ENCODE assay signal across 8 mouse cellular contexts in the genomic region with DNA sequence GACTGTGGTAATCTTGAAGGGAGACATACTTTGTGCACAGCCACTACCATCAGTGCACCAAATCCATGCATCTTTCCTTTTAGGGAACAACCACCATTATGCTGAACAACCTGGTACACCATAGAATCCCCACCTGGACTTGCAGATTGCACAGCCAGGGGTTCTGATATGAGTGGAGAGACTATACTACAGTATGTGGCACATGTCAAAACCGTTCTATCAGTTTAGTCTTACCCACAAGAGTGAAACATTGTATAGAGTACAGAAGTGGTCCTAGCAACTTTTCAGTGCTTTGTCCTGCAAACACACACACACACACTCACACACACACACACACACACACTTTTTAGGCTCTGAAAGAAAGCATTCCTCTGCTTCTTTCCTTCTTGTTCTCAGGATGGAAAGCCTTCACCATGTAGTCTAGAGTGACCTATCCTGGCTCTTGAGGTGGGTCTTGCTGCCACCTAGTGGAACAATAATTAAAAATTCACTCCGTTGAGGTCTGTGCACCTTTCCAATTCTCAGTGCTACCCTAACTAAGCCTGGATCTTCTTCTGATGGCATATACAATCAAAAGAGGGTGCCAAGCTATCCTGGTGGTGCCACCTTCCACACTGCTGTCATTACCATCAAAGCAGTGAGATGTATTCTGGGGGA. TPM values are rescaled to one million over a fixed set of nuclear protein-coding genes. Genes with fewer than 3 reads are reported as not detected.
A peak's percentile ranks its signal among the peaks of the same experiment; 100 is the strongest.
DNase-seq lines count a peak whose midpoint lies in the region; ATAC-seq and TF ChIP-seq lines count a peak whose summit lies in the region.

No protein-coding gene starts in this region.

- no peaks in the 10 kb centered on the region for H3K36me3 ChIP-seq in spleen, adult 2 months (ENCODE audit: control insufficient read depth, insufficient read depth, low read length)
- H3K36me3 ChIP-seq in limb, embryonic 12.5 days: no peaks in the 10 kb centered on the region

- H3K9me3 ChIP-seq in limb, embryonic 12.5 days: no peaks in the 10 kb centered on the region

- H3K9ac ChIP-seq in limb, embryonic 12.5 days (replicated peaks): no peak overlapping the region

- no peaks in the 10 kb centered on the region for H3K4me1 ChIP-seq in cerebellum, adult 2 months (ENCODE audit: control insufficient read depth, insufficient read depth, low read length)
- no peaks in the 10 kb centered on the region for H3K4me1 ChIP-seq in spleen, adult 2 months (ENCODE audit: control insufficient read depth, insufficient read depth, insufficient read length)
- peaks cover 6% of the 10 kb centered on the region for H3K4me1 ChIP-seq in limb, embryonic 12.5 days (replicated peaks)

- 0 out of 2 replicates have a peak, but pooled peaks have one; percentile 57 for ATAC-seq in limb, embryonic 12.5 days (ENCODE audit: insufficient number of reproducible peaks, insufficient read depth, low FRiP score, low TSS enrichment, low read depth)

- H3K4me3 ChIP-seq in cerebellum, adult 2 months (replicated peaks; ENCODE audit: insufficient read depth, low read depth, low read length): no peak overlapping the region
- no peak overlapping the region for H3K4me3 ChIP-seq in spleen, adult 2 months (ENCODE audit: extremely low read depth, insufficient read depth, insufficient read length)
- no peak overlapping the region for H3K4me3 ChIP-seq in limb, embryonic 12.5 days (replicated peaks)

- intact Hi-C loops in heart, postnatal 10 days (cut with DNase I): loop anchor here (1.0 to 5.0 kb wide), 3 partner anchors 39 to 125 kb away; no protein-coding TSS in a partner anchor

- DNase-seq in cerebellum, adult 2 months: peak in 1 of 2 experiments; percentile 14
- no peak for DNase-seq in cerebellum, postnatal 36 days
- DNase-seq in spleen, adult 2 months (ENCODE audit: low read depth in 1 of 2, low spot score in 2 of 2): no peak
- no peak for DNase-seq in spleen, postnatal 10 days (ENCODE audit: low spot score in 2 of 2)
- peak; percentile 48 to 59 for DNase-seq in heart, postnatal 10 days
- DNase-seq in naive thymus-derived CD4-positive, alpha-beta T cell, adult 2 months (ENCODE audit: low read depth): peak; percentile 41
- DNase-seq in gastrocnemius, postnatal 25 days: no peak

- H3K4me2 ChIP-seq in limb, embryonic 12.5 days: no peak overlapping the region

- no peak for TF ChIP-seq POLR2A in cerebellum, adult 2 months (IDR thresholded peaks at IDR 0.05; ENCODE audit: borderline replicate concordance, insufficient read depth, low read length)
- TF ChIP-seq POLR2A in spleen, adult 2 months (IDR thresholded peaks at IDR 0.05; ENCODE audit: low read depth, low read length): no peak

- peak; percentile 46; the same call in 1 of the 2 replicates for TF ChIP-seq CTCF in cerebellum, adult 2 months (IDR thresholded peaks at IDR 0.05; ENCODE audit: borderline replicate concordance, insufficient read depth, low read depth, low read length)
- peak; percentile 24; the same call in 1 of the 2 replicates for TF ChIP-seq CTCF in spleen, adult 2 months (IDR thresholded peaks at IDR 0.05; ENCODE audit: extremely low read depth, insufficient read depth, insufficient read length, insufficient replicate concordance)

- no peak overlapping the region for H3K27ac ChIP-seq in cerebellum, adult 2 months (ENCODE audit: insufficient read depth, low read length)
- no peak overlapping the region for H3K27ac ChIP-seq in spleen, adult 2 months (ENCODE audit: insufficient read depth, low read length)
- H3K27ac ChIP-seq in limb, embryonic 12.5 days: no peak overlapping the region

- no peaks in the 10 kb centered on the region for H3K27me3 ChIP-seq in cerebellum, adult 2 months (ENCODE audit: control insufficient read depth, insufficient read depth, low read length)
- H3K27me3 ChIP-seq in spleen, adult 2 months (ENCODE audit: control insufficient read depth, insufficient read depth, low read length): no peaks in the 10 kb centered on the region
- 0 out of 2 replicates have a peak, but pooled peaks cover 3% of the 10 kb centered on the region for H3K27me3 ChIP-seq in limb, embryonic 12.5 days

- WGBS in cerebellum, adult 2 months: 45% methylated on average over 2 of the region's 2 CpGs
- 47% methylated on average over 2 of the region's 2 CpGs for WGBS in spleen, adult 2 months
- 44% methylated on average over 2 of the region's 2 CpGs for whole genome bisulfite sequencing in limb, embryonic 12.5 days

RNA-seq across cellular contexts. Expression of a gene that starts 5.5 kb away (rescaled TPM):
- polyA plus RNA-seq in cerebellum, adult 2 months (2012; rRNA removed): not detected in 2 replicates
- not detected in 2 replicates for polyA plus RNA-seq in spleen, adult 2 months (2012; rRNA removed)
- total RNA-seq in heart, postnatal 10 days (2021): not detected
- polyA plus RNA-seq in limb, embryonic 12.5 days (2016; fragmentation: Nextera tagmentation; extraction: Ambion mirVana): not detected in 2 replicates
- total RNA-seq in gastrocnemius, postnatal 25 days (2021): not detected

RNA-seq across cellular contexts. Expression of a gene that starts 10.9 kb away (rescaled TPM):
- polyA plus RNA-seq in cerebellum, adult 2 months (2012; rRNA removed): not detected in 2 replicates
- polyA plus RNA-seq in spleen, adult 2 months (2012; rRNA removed): 0.06 and 0.08 TPM in 2 replicates
- under 1 TPM; 0.07 to 0.17 TPM for total RNA-seq in heart, postnatal 10 days (2021)
- not detected in 2 replicates for polyA plus RNA-seq in limb, embryonic 12.5 days (2016; fragmentation: Nextera tagmentation; extraction: Ambion mirVana)
- not detected for total RNA-seq in gastrocnemius, postnatal 25 days (2021)

RNA-seq across cellular contexts. Expression of a gene that starts 15.1 kb away (rescaled TPM):
- polyA plus RNA-seq in cerebellum, adult 2 months (2012; rRNA removed): 380 and 434 TPM in 2 replicates
- polyA plus RNA-seq in spleen, adult 2 months (2012; rRNA removed): 17.6 and 19.9 TPM in 2 replicates
- 10 to 100 TPM; 62.1 to 72.6 TPM for total RNA-seq in heart, postnatal 10 days (2021)
- 46.4 and 46.6 TPM in 2 replicates for polyA plus RNA-seq in limb, embryonic 12.5 days (2016; fragmentation: Nextera tagmentation; extraction: Ambion mirVana)
- total RNA-seq in gastrocnemius, postnatal 25 days (2021): 10 to 100 TPM; 38.2 to 41.9 TPM

RNA-seq across cellular contexts. Expression of a gene that starts 59.8 kb away (rescaled TPM):
- 0.06 TPM in 1 of 2 replicates, not detected in the other for polyA plus RNA-seq in cerebellum, adult 2 months (2012; rRNA removed)
- polyA plus RNA-seq in spleen, adult 2 months (2012; rRNA removed): 1.6 and 2.6 TPM in 2 replicates
- total RNA-seq in heart, postnatal 10 days (2021): not detected
- polyA plus RNA-seq in limb, embryonic 12.5 days (2016; fragmentation: Nextera tagmentation; extraction: Ambion mirVana): not detected in 2 replicates
- not detected for total RNA-seq in gastrocnemius, postnatal 25 days (2021)

Comparison
In these comparisons a context has a peak if more than half of its experiments do, and no peak if none do; other contexts are left out.
1. DNase-seq: peak in heart, postnatal 10 days (2 of 2) and naive thymus-derived CD4-positive, alpha-beta T cell, adult 2 months (single experiment); none in cerebellum, postnatal 36 days (0 of 2), spleen, adult 2 months (0 of 2), spleen, postnatal 10 days (0 of 2) and gastrocnemius, postnatal 25 days (single experiment).